Mouse (Mus musculus) kidney, adult 2 months (tissue): ENCODE data around the gene Prim2. TPM values are rescaled to one million over a fixed set of nuclear protein-coding genes. Genes with fewer than 3 reads are reported as not detected.

Experiments used
- DNase-seq: peaks from one replicate; pipeline ENCODE4 v3.0.0; 2021
- H3K27ac ChIP-seq: fragments of 200-500 bp; 2 replicates; pipeline ENCODE4 v1.5.1; 2012; ENCODE audit warnings: low read depth, low read length, control low read depth, inconsistent platforms; ENCODE audit not compliant: insufficient read depth
- H3K27me3 ChIP-seq: fragments of 200-500 bp; replicated peaks from 2 replicates; pipeline ENCODE4 v1.6.1; 2012; ENCODE audit warnings: mild to moderate bottlenecking, moderate library complexity, low read length, inconsistent platforms; ENCODE audit not compliant: control insufficient read depth, insufficient read depth
- H3K36me3 ChIP-seq: fragments of 200-500 bp; 2 replicates; pipeline ENCODE4 v1.6.1; 2012; ENCODE audit warnings: mild to moderate bottlenecking, moderate library complexity, low read length, inconsistent platforms; ENCODE audit not compliant: control insufficient read depth, insufficient read depth
- H3K4me1 ChIP-seq: fragments of 200-500 bp; 2 replicates; pipeline ENCODE4 v1.6.1; 2011; ENCODE audit warnings: low read length; ENCODE audit not compliant: control insufficient read depth, insufficient read depth
- H3K4me3 ChIP-seq: fragments of 200-500 bp; 2 replicates; pipeline ENCODE4 v1.5.1; 2011; ENCODE audit warnings: mild to moderate bottlenecking, low read depth, low read length, control low read depth; ENCODE audit not compliant: insufficient read depth
- CTCF ChIP-seq: fragments of 200-500 bp; conservative IDR thresholded peaks from 2 replicates; pipeline ENCODE4 v1.5.1; 2011; ENCODE audit warnings: low read depth, mild to moderate bottlenecking, control low read depth, low read length, moderate library complexity, mixed read lengths; ENCODE audit not compliant: insufficient read depth, insufficient read length
- POLR2A ChIP-seq: fragments of 200-500 bp; IDR thresholded peaks from one replicate; pipeline ENCODE4 v1.6.1; 2011; ENCODE audit warnings: low read depth, low read length, control low read depth
- WGBS: fragments of 180-500 bp; shearing (Covaris S2); methylation state at CpG from one replicate; pipeline ENCODE4 v1.1.7; 2018; 5-methylcytosine and 5-hydroxymethylcytosine counted together
- polyA plus RNA-seq: library from polyadenylated mRNA; depleted of rRNA; stranded (reverse); fragments of >200 nt; gene quantifications from 2 replicates; pipeline ENCODE4 v1.2.3, GENCODE M21; 2012

Gene Prim2
- polyA plus RNA-seq, 1 experiment: 2.9 TPM

DNA sequence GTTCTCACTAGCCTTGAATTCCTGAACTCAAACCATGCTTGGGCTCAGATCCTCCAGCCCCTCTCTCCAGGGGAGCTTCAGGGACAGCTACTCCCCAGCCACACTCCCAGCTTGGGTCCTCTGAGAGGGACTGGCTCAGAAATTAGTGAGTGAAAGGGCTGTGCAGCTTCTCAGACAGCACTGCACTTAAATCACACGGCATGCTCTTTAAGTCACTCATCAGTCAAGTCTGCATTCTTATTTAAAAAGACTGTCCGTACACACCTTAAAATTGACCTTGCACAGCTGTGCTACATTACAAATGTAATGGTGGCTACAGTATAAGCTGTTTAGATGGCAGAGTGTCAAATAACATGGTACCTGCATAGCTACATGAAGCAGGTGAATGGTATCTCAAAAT lies 114.0 kb downstream of the Prim2 start:
- Histone ChIP-seq H3K4me3 (no peak overlapping the region), H3K27me3 (no peaks in the 10 kb centered on the region), H3K27ac (no peak overlapping the region), H3K36me3 (no peaks in the 10 kb centered on the region), H3K4me1 (no peaks in the 10 kb centered on the region)
- TF ChIP-seq CTCF (no peak), POLR2A (no peak)
- no peak for DNase-seq
- 85% methylated on average over 2 of the region's 2 CpGs for WGBS

DNA sequence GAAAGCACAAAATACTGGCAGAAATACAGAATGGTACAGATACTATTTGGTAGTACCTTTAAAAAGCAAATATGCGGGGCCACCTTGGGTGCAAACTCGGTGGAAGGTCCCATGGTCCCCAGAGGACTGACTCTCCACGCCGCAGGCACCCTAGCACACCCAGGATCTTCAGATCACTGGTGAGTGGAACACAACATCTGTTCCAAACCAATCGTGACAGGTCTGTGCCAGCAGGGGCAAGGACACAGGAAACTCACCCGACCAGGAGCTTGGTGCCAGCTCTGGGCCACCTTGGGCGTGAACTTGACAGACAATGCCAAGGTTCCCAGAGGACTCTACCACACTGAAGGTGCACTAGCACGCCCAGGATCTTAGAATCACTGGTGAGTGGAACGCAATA lies 118.2 kb downstream of the Prim2 start:
- Histone ChIP-seq H3K27ac (no peak overlapping the region), H3K4me3 (no peak overlapping the region), H3K4me1 (no peaks in the 10 kb centered on the region), H3K27me3 (no peaks in the 10 kb centered on the region), H3K36me3 (no peaks in the 10 kb centered on the region)
- TF ChIP-seq CTCF (no peak), POLR2A (no peak)
- WGBS: 88% methylated on average over 9 of the region's 9 CpGs
- no peak for DNase-seq

DNA sequence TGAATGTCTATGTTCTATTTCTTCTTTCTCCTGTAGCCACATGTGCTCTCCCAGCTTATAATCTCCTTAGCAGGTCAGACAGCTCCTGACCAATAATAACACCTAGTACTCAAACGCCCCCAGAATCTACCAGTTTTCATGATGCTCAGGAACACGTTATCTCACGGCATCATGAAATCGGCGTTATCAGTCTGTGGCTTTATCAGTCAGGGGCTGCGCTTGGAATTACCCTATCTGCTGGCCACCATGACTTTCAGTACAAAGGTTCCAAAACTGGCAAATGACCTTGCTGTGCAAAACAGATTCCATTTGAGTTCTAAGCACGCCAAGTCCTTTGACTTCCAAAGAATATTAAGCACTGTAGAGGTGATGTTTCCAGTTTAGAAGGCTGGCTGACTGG lies 127.9 kb downstream of the Prim2 start:
- no peaks in the 10 kb centered on the region for H3K36me3 ChIP-seq
- no peaks in the 10 kb centered on the region for H3K4me1 ChIP-seq
- DNase-seq: no peak
- TF ChIP-seq POLR2A: no peak
- no peak for TF ChIP-seq CTCF
- H3K27me3 ChIP-seq: no peaks in the 10 kb centered on the region
- WGBS: 96% methylated on average over 7 of the region's 7 CpGs
- no peak overlapping the region for H3K27ac ChIP-seq
- no peak overlapping the region for H3K4me3 ChIP-seq

DNA sequence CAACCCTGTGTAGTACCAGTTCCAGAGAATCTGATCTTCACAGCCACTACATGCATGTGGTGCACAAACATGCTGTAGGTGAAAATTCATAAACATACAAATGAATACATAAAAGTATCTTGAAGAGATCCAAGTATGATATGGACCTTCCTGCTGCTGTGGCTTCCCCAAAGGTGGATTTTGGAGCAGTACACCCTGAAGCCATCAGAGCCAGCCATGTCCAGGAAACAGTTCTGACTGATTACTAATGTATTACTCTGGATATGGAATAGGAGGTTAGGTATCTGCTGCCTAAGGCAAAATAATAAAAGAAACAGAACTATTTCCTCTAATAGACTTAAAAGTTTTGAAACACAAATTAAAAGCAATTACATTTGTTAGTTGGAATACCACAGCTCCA lies 131.6 kb downstream of the Prim2 start:
- TF ChIP-seq CTCF (no peak), POLR2A (no peak)
- H3K36me3 ChIP-seq: no peaks in the 10 kb centered on the region
- H3K4me1 ChIP-seq: no peaks in the 10 kb centered on the region
- H3K4me3 ChIP-seq: no peak overlapping the region
- no peak overlapping the region for H3K27ac ChIP-seq
- DNase-seq: no peak
- no peaks in the 10 kb centered on the region for H3K27me3 ChIP-seq

DNA sequence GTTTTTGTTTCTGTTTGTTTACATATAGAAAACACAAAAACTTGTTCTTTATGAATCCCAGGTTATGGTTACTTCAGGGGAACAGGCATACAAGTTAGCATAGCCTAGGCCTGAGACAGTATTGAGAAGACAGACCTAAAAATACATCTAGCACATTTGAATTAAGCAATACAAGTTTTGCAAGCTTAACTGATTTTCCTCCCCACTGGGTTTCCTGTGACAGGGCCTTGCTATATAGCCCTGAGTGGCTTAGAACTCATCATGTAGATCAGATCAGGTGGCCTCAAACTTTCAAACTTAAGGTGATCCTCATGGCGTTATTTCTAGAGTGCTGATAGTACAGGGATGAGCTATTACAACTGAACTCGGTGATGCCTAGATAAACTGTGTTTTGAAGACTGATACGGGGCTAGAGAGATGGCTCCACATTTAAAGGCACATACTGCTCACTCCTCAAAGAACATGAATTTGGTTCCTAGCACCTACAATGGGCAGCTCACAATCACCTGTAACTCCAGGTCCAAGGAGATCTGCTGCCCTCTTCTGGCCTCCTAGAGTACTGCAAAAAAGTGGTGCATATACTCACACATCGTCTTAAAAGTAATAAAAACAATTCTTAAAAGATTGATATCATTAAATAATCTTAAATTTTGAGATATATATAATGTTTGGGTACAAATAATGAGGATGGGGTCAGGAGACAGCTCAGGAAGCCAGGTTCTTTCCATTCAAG lies 133.2 kb downstream of the Prim2 start:
- Histone ChIP-seq H3K4me3 (no peak overlapping the region), H3K27me3 (no peaks in the 10 kb centered on the region), H3K27ac (no peak overlapping the region), H3K4me1 (no peaks in the 10 kb centered on the region), H3K36me3 (no peaks in the 10 kb centered on the region)
- no peak for DNase-seq
- over 99% methylated on average over 4 of the region's 4 CpGs for WGBS
- TF ChIP-seq POLR2A (no peak), CTCF (peak; percentile 11; the same call in 1 of the 2 replicates)

DNA sequence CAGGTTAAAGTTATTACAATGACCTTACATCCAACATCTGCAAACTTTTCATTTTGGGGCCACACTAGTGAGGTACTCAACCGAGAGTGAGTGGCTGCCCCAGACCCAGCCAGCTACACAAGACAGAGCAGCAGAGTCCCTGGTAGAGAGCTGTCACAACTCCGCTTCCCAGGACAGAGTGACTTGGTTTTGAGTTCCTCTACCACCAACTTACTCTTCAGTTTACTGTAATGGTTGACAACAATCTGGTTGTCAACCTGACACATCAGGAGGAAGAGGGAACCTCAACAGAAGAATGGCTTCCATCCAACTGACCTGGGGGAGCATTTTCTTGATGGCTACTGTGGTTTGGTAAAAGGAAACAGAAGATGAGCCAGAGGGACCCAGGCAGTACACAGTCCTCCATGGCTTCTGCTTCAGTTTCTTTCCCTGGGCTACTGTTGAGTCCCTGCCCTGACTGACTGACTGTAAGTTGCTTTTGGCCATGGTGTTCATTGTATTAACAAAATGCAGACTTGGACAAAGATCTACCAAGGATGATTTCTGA lies 134.4 kb downstream of the Prim2 start:
- 90% methylated on average over 2 of the region's 2 CpGs for WGBS
- TF ChIP-seq CTCF (no peak), POLR2A (no peak)
- Histone ChIP-seq H3K36me3 (no peaks in the 10 kb centered on the region), H3K4me3 (no peak overlapping the region), H3K27me3 (no peaks in the 10 kb centered on the region), H3K4me1 (no peaks in the 10 kb centered on the region), H3K27ac (no peak overlapping the region)
- DNase-seq: no peak

DNA sequence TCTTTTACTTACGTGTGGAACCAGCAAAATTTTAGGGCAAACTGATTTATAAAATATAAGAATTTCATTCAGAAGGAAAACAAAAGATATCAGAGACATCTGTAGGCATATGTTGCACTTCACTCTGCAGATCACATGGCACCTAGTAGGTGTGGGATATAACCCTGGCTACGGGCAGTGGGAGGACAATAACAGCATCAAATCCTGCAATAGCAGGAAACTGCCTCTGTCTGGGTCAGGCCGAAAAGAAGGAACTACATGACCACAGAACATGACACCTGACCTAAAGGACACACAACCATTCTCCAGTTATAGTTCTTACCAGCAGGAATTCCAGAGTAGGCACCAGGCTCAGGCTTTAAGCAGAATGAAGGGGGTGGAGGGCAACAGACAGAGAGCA lies 137.7 kb downstream of the Prim2 start:
- Histone ChIP-seq H3K27ac (no peak overlapping the region), H3K4me1 (no peaks in the 10 kb centered on the region), H3K36me3 (no peaks in the 10 kb centered on the region), H3K27me3 (no peaks in the 10 kb centered on the region), H3K4me3 (no peak overlapping the region)
- TF ChIP-seq POLR2A (no peak), CTCF (no peak)
- 82% methylated on average over 3 of the region's 3 CpGs for WGBS
- no peak for DNase-seq
